Mouse (Mus musculus): ENCODE measurements around the gene Ap2a2. TPM values are rescaled to one million over a fixed set of nuclear protein-coding genes. Genes with fewer than 3 reads are reported as not detected.

The Ap2a2 gene
- polyA plus RNA-seq, 1 experiment from 2014 or later = 72.4 TPM

GRCm38 (mm10) chr7:141597563-141597962 is 35.6 kb downstream of the Ap2a2 start:
- DNase-seq (ENCODE audit: low spot score) (no peak), ATAC-seq (no peak)
- H3K9me3 ChIP-seq (replicated peaks; ENCODE audit: control insufficient read depth, low read length) = no peaks in the 10 kb centered on the region
- peaks cover 53% of the 10 kb centered on the region for H3K36me3 ChIP-seq (ENCODE audit: control insufficient read depth, insufficient read depth, low read length)
- no peaks in the 10 kb centered on the region for H3K4me1 ChIP-seq (ENCODE audit: control insufficient read depth, insufficient read depth, low read length)
- H3K4me3 ChIP-seq (ENCODE audit: low read depth, low read length) = no peak overlapping the region
- H3K9ac ChIP-seq (ENCODE audit: low read length) = no peak overlapping the region
- no peak overlapping the region for H3K27ac ChIP-seq (ENCODE audit: low read depth, low read length)
- H3K4me2 ChIP-seq (ENCODE audit: low read length) = no peak overlapping the region
- H3K27me3 ChIP-seq (replicated peaks; ENCODE audit: control insufficient read depth, insufficient read depth, low read length) = no peaks in the 10 kb centered on the region
- 84% methylated on average over 6 of the region's 6 CpGs for whole genome bisulfite sequencing

DNA sequence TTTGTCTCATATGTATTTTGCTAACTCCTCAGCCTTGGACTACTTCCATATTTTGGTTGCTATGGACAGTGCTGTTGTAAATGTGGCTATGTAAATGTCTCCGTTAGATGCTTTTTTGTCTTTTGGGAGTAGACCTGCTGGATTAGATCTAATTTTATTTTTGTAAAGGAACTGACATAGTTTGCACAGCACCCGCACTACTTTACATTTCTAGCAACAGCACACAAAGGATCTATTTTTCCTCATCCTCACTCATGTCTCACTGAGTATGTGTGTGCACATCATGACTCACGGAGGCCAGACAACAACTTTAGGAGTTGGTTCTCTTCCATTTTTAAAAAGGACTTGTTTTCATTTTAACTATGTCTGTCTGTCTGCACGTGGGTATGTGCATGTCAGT is 45.7 kb downstream of the Ap2a2 start:
- no peak overlapping the region for H3K27ac ChIP-seq (ENCODE audit: low read depth, low read length)
- H3K27me3 ChIP-seq (replicated peaks; ENCODE audit: control insufficient read depth, insufficient read depth, low read length) = no peaks in the 10 kb centered on the region
- 86% methylated on average over 4 of the region's 4 CpGs for WGBS
- H3K4me3 ChIP-seq (ENCODE audit: low read depth, low read length) = no peak overlapping the region
- no peak overlapping the region for H3K4me2 ChIP-seq (ENCODE audit: low read length)
- H3K9me3 ChIP-seq (replicated peaks; ENCODE audit: control insufficient read depth, low read length) = no peaks in the 10 kb centered on the region
- no peak for ATAC-seq
- no peak for DNase-seq (ENCODE audit: low spot score)
- H3K36me3 ChIP-seq (ENCODE audit: control insufficient read depth, insufficient read depth, low read length) = peaks cover 66% of the 10 kb centered on the region
- no peak overlapping the region for H3K9ac ChIP-seq (ENCODE audit: low read length)
- H3K4me1 ChIP-seq (ENCODE audit: control insufficient read depth, insufficient read depth, low read length) = no peaks in the 10 kb centered on the region

DNA sequence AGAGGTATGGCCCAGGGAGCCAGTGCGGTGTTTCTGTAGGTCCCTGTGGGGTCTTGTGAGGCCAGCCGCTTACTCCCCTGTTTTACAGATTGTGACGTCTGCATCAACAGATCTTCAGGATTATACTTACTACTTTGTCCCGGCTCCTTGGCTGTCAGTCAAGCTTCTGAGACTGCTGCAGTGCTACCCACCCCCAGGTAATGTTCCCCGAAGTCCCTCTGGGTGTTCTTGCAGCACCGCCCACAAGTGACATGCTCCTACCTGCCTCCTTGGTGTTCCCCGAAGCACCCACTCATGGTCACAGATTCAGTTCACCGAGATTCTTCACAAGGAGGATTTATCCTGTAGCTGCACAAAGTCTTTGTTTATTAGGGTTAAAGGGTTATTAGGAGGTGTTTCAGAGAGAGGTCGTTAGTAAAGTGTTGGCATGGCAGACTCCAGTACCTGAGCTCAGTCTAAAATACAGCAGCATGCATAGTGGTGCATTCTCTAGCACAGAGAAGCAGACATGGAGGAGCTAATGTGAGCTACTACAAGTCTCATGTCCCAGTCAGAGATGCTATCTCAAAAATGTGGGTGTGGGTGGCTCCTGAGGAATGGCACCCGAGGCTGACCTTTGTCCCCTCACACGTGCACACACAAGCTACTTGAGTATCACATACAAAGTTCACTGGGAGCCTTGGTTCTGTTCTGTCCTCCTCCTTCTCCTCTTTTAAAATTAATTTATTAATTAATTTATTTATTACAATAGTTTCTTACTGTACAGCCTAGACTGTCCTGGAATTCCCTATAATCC is 47.9 kb downstream of the Ap2a2 start:
- no peaks in the 10 kb centered on the region for H3K27me3 ChIP-seq (replicated peaks; ENCODE audit: control insufficient read depth, insufficient read depth, low read length)

DNA sequence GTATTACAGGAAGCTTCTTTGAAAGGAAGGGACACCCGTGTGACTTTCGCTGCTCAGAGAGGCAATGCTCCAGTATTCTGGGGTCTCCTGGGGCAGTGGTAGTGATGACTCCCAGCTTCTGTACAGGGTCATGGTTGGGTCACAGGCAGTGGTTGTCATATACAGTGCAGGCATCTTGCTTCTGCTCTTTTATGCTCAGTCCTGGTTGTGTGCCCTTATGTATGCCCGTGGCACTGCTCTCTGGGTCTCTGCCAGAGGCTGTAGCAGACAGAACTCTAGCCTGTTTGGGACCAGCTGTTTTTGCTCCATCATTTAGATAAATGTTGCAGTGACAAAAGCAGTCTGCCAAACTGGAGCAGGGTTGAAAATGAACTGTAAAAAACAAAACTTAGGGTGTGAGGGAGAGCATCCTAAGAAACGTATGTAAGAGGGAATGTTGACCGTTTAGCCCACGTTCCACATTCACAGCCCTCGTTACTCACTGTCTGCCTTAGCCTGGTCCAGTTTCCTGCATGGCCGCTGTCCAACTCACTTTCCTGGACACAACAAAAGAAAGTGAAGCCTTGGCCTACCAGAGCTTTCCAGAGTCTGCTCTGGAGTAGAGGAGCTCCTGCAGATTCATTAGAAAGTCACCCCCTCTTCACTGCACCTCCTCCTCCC is 49.9 kb downstream of the Ap2a2 start:
- no peak overlapping the region for H3K27ac ChIP-seq (ENCODE audit: low read depth, low read length)
- ATAC-seq (no peak), DNase-seq (ENCODE audit: low spot score) (no peak)
- H3K4me3 ChIP-seq (ENCODE audit: low read depth, low read length) = no peak overlapping the region
- no peaks in the 10 kb centered on the region for H3K27me3 ChIP-seq (replicated peaks; ENCODE audit: control insufficient read depth, insufficient read depth, low read length)
- 85% methylated on average over 8 of the region's 8 CpGs for WGBS
- H3K9ac ChIP-seq (ENCODE audit: low read length) = no peak overlapping the region
- no peaks in the 10 kb centered on the region for H3K9me3 ChIP-seq (replicated peaks; ENCODE audit: control insufficient read depth, low read length)
- no peaks in the 10 kb centered on the region for H3K4me1 ChIP-seq (ENCODE audit: control insufficient read depth, insufficient read depth, low read length)
- no peak overlapping the region for H3K4me2 ChIP-seq (ENCODE audit: low read length)
- H3K36me3 ChIP-seq (ENCODE audit: control insufficient read depth, insufficient read depth, low read length) = peaks cover 71% of the 10 kb centered on the region

More for the DNA sequence above, 47.9 kb downstream of the Ap2a2 start:
- WGBS = 84% methylated on average over 11 of the region's 11 CpGs
- Histone ChIP-seq H3K4me2 (ENCODE audit: low read length) (no peak overlapping the region), H3K9ac (ENCODE audit: low read length) (no peak overlapping the region), H3K9me3 (replicated peaks; ENCODE audit: control insufficient read depth, low read length) (no peaks in the 10 kb centered on the region), H3K4me1 (ENCODE audit: control insufficient read depth, insufficient read depth, low read length) (no peaks in the 10 kb centered on the region), H3K36me3 (ENCODE audit: control insufficient read depth, insufficient read depth, low read length) (peaks cover 68% of the 10 kb centered on the region), H3K27ac (ENCODE audit: low read depth, low read length) (no peak overlapping the region), H3K4me3 (ENCODE audit: low read depth, low read length) (no peak overlapping the region)
- DNase-seq (ENCODE audit: low spot score) (no peak), ATAC-seq (no peak)

- no peaks in the 10 kb centered on the region for H3K4me1 ChIP-seq (ENCODE audit: control insufficient read depth, insufficient read depth, low read length)
- no peaks in the 10 kb centered on the region for H3K27me3 ChIP-seq (replicated peaks; ENCODE audit: control insufficient read depth, insufficient read depth, low read length)
- H3K27ac ChIP-seq (ENCODE audit: low read depth, low read length) = no peak overlapping the region
- no peak overlapping the region for H3K4me2 ChIP-seq (ENCODE audit: low read length)
- H3K36me3 ChIP-seq (ENCODE audit: control insufficient read depth, insufficient read depth, low read length) = peaks cover 74% of the 10 kb centered on the region
- no peak for DNase-seq (ENCODE audit: low spot score)
- H3K9me3 ChIP-seq (replicated peaks; ENCODE audit: control insufficient read depth, low read length) = no peaks in the 10 kb centered on the region
- WGBS = 90% methylated on average over 18 of the region's 18 CpGs
- H3K9ac ChIP-seq (ENCODE audit: low read length) = no peak overlapping the region
- ATAC-seq = no peak
- H3K4me3 ChIP-seq (ENCODE audit: low read depth, low read length) = no peak overlapping the region
Measured at GRCm38 (mm10) chr7:141612371-141612760, 50.4 kb downstream of the Ap2a2 start.

- ATAC-seq (no peak), DNase-seq (ENCODE audit: low spot score) (no peak)
- H3K27me3 ChIP-seq (replicated peaks; ENCODE audit: control insufficient read depth, insufficient read depth, low read length) = no peaks in the 10 kb centered on the region
- H3K27ac ChIP-seq (ENCODE audit: low read depth, low read length) = no peak overlapping the region
- H3K36me3 ChIP-seq (ENCODE audit: control insufficient read depth, insufficient read depth, low read length) = peaks cover 76% of the 10 kb centered on the region
- no peaks in the 10 kb centered on the region for H3K4me1 ChIP-seq (ENCODE audit: control insufficient read depth, insufficient read depth, low read length)
- no peak overlapping the region for H3K4me2 ChIP-seq (ENCODE audit: low read length)
- WGBS = 85% methylated on average over 13 of the region's 13 CpGs
- H3K9me3 ChIP-seq (replicated peaks; ENCODE audit: control insufficient read depth, low read length) = no peaks in the 10 kb centered on the region
- H3K4me3 ChIP-seq (ENCODE audit: low read depth, low read length) = no peak overlapping the region
- H3K9ac ChIP-seq (ENCODE audit: low read length) = no peak overlapping the region
Measured at GRCm38 (mm10) chr7:141612791-141613190, 50.8 kb downstream of the Ap2a2 start.

DNA sequence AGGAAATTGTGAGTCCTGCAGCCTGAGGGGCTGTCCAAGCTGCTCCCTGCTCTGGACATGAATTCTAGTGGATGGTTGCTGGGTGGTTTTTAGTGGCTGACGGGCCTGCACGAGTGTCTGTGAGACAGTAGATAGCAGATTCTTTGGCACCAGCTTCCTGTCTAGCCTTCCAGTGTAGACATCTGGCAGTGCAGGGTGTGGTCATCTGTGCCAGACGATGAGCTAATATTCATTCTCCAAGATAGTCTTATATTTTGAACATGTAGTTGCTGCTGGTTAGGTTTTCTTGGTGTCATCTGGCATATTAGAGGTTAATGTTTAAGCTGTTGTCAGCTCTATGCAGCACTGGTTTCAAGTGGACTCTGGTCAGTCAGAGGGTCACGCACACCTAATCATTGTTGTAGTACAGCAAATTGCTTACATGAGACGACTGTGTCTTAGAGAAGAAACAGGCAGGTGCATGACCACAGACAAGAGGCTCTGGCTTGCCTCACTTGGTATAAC is 52.4 kb downstream of the Ap2a2 start:
- Histone ChIP-seq H3K4me1 (ENCODE audit: control insufficient read depth, insufficient read depth, low read length) (no peaks in the 10 kb centered on the region), H3K4me3 (ENCODE audit: low read depth, low read length) (no peak overlapping the region), H3K4me2 (ENCODE audit: low read length) (no peak overlapping the region), H3K27ac (ENCODE audit: low read depth, low read length) (no peak overlapping the region), H3K36me3 (ENCODE audit: control insufficient read depth, insufficient read depth, low read length) (peaks cover 73% of the 10 kb centered on the region), H3K9me3 (replicated peaks; ENCODE audit: control insufficient read depth, low read length) (no peaks in the 10 kb centered on the region), H3K9ac (ENCODE audit: low read length) (no peak overlapping the region), H3K27me3 (replicated peaks; ENCODE audit: control insufficient read depth, insufficient read depth, low read length) (no peaks in the 10 kb centered on the region)
- DNase-seq (ENCODE audit: low spot score) (no peak), ATAC-seq (no peak)
- WGBS = 92% methylated on average over 5 of the region's 5 CpGs

DNA sequence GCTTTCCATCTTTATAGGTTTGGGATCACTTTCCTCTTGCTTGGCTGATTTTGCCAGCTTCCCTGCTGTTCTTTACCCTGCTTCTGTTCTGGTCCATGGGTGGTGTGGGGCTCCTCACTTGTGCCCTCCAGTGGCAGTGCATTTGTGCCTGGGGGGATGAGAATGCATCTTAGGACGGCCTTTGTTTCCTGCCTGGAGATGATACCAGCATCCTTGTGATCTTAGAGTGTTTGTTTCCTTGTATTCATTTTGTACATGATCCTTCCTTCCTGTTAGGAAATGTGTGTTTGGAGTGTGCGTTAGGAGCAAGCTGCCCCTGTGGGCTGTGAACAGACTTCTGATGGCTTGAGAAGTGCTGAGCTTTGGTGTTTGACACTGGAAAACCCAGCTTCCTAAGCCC is 62.2 kb downstream of the Ap2a2 start:
- no peak overlapping the region for H3K27ac ChIP-seq (ENCODE audit: low read depth, low read length)
- no peaks in the 10 kb centered on the region for H3K9me3 ChIP-seq (replicated peaks; ENCODE audit: control insufficient read depth, low read length)
- no peak overlapping the region for H3K9ac ChIP-seq (ENCODE audit: low read length)
- no peak overlapping the region for H3K4me2 ChIP-seq (ENCODE audit: low read length)
- no peak overlapping the region for H3K4me3 ChIP-seq (ENCODE audit: low read depth, low read length)
- H3K36me3 ChIP-seq (ENCODE audit: control insufficient read depth, insufficient read depth, low read length) = peaks cover 81% of the 10 kb centered on the region
- H3K4me1 ChIP-seq (ENCODE audit: control insufficient read depth, insufficient read depth, low read length) = no peaks in the 10 kb centered on the region
- ATAC-seq (no peak), DNase-seq (ENCODE audit: low spot score) (no peak)
- 93% methylated on average over 2 of the region's 2 CpGs for WGBS
- no peaks in the 10 kb centered on the region for H3K27me3 ChIP-seq (replicated peaks; ENCODE audit: control insufficient read depth, insufficient read depth, low read length)

Measured in forebrain, embryonic 14.5 days (tissue).